Mouse (Mus musculus): ENCODE measurements around the gene Cdkn3.

DNA sequence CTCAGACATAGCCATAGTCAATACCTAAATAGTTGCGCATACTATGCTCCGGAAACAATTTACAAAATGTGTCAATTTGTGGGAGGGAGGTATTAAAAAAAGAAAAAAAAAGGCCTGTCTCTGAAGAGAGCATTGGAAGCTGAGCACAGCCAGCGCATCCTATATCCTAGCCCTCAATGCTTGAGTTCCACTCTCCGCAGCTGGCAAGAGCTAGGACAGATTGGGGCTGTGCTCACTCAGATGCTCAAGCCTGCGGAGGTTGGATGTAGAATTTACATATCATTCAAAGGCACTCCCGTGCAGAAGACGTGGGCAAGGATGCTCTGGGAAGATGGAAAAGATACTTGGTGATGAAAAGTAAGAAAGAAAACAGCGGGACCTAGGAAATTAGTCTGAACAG is 14.9 kb upstream of the Cdkn3 start:
- TF ChIP-seq POLR2A (IDR thresholded peaks at IDR 0.05; ENCODE audit: control insufficient read depth, low read depth, low read length) = no peak
- TF ChIP-seq CTCF (IDR thresholded peaks at IDR 0.05; ENCODE audit: control insufficient read depth, insufficient read depth, insufficient replicate concordance, low read depth, low read length) = no peak
